Mouse (Mus musculus) CD4-positive, CD25-positive, alpha-beta regulatory T cell, adult 4 months (primary cell): ENCODE results near the gene Meis3. TPM values are rescaled to one million over a fixed set of nuclear protein-coding genes. Genes with fewer than 3 reads are reported as not detected.

ENCODE experiments used
- ATAC-seq: one replicate; pipeline ENCODE4 v1.8.0; 2017
- polyA plus RNA-seq, 2 experiments: library from polyadenylated mRNA; unstranded; fragments of 100-300 nt; shearing (Covaris generic); gene quantifications; one replicate each; pipeline ENCODE4 v1.2.1; 2017

The Meis3 gene
- 10 to 100 TPM; 23.0 to 26.2 TPM for polyA plus RNA-seq

GRCm38 (mm10) chr7:16174597-16175541 is at the start of gene Meis3:
TSS of gene Meis3 (plus strand) at chr7:16175090.
- ATAC-seq, result peak; percentile 85

- no peak for ATAC-seq
Observed at GRCm38 (mm10) chr7:16125829-16126228, 49.1 kb upstream of the Meis3 start.

GRCm38 (mm10) chr7:16128344-16128743 is 46.5 kb upstream of the Meis3 start:
- ATAC-seq, result no peak

- ATAC-seq, result no peak
Observed at GRCm38 (mm10) chr7:16128899-16129298, 46.0 kb upstream of the Meis3 start.

- ATAC-seq, result no peak
Observed at GRCm38 (mm10) chr7:16129421-16129845, 45.5 kb upstream of the Meis3 start, which contains the start of gene Slc8a2. TSS of gene Slc8a2 (plus strand) at chr7:16129826.

GRCm38 (mm10) chr7:16129846-16130691 is 44.8 kb upstream of the Meis3 start:
- no peak for ATAC-seq

GRCm38 (mm10) chr7:16130956-16131634 is 43.8 kb upstream of the Meis3 start:
- no peak for ATAC-seq

- ATAC-seq, result no peak
Observed at GRCm38 (mm10) chr7:16132161-16132581, 42.7 kb upstream of the Meis3 start.

GRCm38 (mm10) chr7:16132926-16133325 is 42.0 kb upstream of the Meis3 start:
- no peak for ATAC-seq

- ATAC-seq, result no peak
Observed at GRCm38 (mm10) chr7:16133691-16134090, 41.2 kb upstream of the Meis3 start.

GRCm38 (mm10) chr7:16134951-16135392 is 39.9 kb upstream of the Meis3 start:
- ATAC-seq, result no peak

GRCm38 (mm10) chr7:16146489-16147410 is 28.1 kb upstream of the Meis3 start:
- ATAC-seq, result no peak

- no peak for ATAC-seq
Observed at GRCm38 (mm10) chr7:16147643-16148042, 27.2 kb upstream of the Meis3 start.

- ATAC-seq, result no peak
Observed at GRCm38 (mm10) chr7:16149241-16149640, 25.6 kb upstream of the Meis3 start.

- ATAC-seq, result no peak
Observed at GRCm38 (mm10) chr7:16150191-16151145, 24.4 kb upstream of the Meis3 start.

- ATAC-seq, result peak; percentile 71
Observed at GRCm38 (mm10) chr7:16153522-16153921, 21.4 kb upstream of the Meis3 start.

GRCm38 (mm10) chr7:16155132-16155872 is 19.6 kb upstream of the Meis3 start:
- no peak for ATAC-seq

- no peak for ATAC-seq
Observed at GRCm38 (mm10) chr7:16156105-16156714, 18.7 kb upstream of the Meis3 start.

GRCm38 (mm10) chr7:16158735-16159134 is 16.2 kb upstream of the Meis3 start:
- no peak for ATAC-seq
